Mouse (Mus musculus): ENCODE data around the gene St6gal2.

DNA sequence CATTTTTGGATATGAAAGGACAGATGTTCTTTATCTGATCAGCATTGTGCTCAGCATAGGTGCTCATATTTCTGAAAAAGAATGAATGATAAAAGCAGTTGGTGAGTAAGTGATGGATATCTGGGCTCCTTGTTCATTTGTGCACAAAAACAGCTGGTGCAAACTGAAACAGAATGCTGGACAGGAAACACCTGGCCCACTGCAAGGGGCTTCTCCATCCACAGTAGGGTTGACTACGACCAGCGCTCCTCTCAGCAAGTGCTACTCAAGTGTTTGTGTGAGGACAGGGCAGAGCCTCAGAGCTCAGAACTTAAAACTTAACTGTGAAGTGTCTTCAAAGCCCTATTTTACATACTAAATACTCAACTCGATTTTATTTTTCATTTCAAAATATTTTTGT, 22.4 kb downstream of the St6gal2 start:
- TF ChIP-seq POLR2A (IDR thresholded peaks at IDR 0.05; ENCODE audit: extremely low read depth, insufficient read depth, low read length) (no peak), CTCF (IDR thresholded peaks at IDR 0.05; ENCODE audit: extremely low read depth, insufficient read depth, low read length) (no peak)

Data from cortical plate, adult 2 months (tissue).